Mouse (Mus musculus): ENCODE measurements at regions not wholly inside any gene's neighbourhood (a gene's known extent, or its start where the extent isn't known, plus 50 kb on each side); places are given as distances from the start of the nearest gene placed in this dataset.

GRCm38 (mm10) chr2:75028151-75028550, 202.5 kb downstream of the Mtx2 start:
- H3K9me3 ChIP-seq (ENCODE audit: low read length), result no peaks in the 10 kb centered on the region
- H3K9ac ChIP-seq (replicated peaks; ENCODE audit: low read length), result no peak overlapping the region
- ATAC-seq, result no peak
- no peak overlapping the region for H3K4me2 ChIP-seq (ENCODE audit: low read depth, low read length)
- no peaks in the 10 kb centered on the region for H3K36me3 ChIP-seq (ENCODE audit: insufficient read depth, low read length)
- no peak overlapping the region for H3K27ac ChIP-seq
- TF ChIP-seq CTCF (IDR thresholded peaks at IDR 0.05; ENCODE audit: low read depth), result no peak
- no peak overlapping the region for H3K4me3 ChIP-seq (ENCODE audit: low read length)
- H3K27me3 ChIP-seq (ENCODE audit: insufficient read depth, low read length), result no peaks in the 10 kb centered on the region
- 86% methylated on average over 10 of the region's 10 CpGs for WGBS
- DNase-seq (ENCODE audit: low spot score), result no peak
- H3K4me1 ChIP-seq (ENCODE audit: insufficient read depth, low read length), result no peaks in the 10 kb centered on the region

DNA sequence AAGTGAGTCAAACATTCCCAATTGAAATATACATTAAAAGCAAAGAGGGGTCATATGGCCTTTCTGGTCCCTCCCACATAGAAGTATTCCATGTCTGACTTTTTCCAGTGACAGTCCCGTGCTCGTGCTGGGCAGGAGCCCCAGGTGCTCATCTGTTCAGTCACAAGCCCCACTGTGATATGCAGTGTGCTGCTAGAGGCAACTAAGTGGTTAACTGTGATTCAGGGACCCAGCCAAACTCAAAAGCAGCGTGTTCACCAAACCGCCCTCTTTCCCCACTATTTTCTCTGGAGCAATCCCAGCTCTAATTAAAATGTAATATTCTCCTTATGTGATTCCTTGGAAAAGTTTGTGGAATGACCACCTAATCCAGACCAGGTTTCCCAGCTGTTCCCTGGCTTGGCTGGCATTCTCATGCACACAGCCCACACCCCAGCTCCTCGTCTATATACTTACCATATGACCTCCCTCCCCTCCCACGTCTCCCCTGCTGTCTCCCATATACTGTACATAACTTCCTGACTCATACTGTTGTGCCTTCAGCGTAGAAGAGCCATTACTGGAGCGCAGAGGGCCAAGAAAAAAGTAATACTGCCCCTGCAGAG, 203.6 kb downstream of the Mtx2 start:
- no peak overlapping the region for H3K9ac ChIP-seq (replicated peaks; ENCODE audit: low read length)
- H3K36me3 ChIP-seq (ENCODE audit: insufficient read depth, low read length), result no peaks in the 10 kb centered on the region
- H3K27me3 ChIP-seq (ENCODE audit: insufficient read depth, low read length), result no peaks in the 10 kb centered on the region
- DNase-seq (ENCODE audit: low spot score) (no peak), ATAC-seq (no peak)
- no peak for TF ChIP-seq CTCF (IDR thresholded peaks at IDR 0.05; ENCODE audit: low read depth)
- H3K4me1 ChIP-seq (ENCODE audit: insufficient read depth, low read length), result no peaks in the 10 kb centered on the region
- 0 out of 2 replicates have a peak overlapping the region, but pooled peaks have one; percentile 10 for H3K4me2 ChIP-seq (ENCODE audit: low read depth, low read length)
- no peaks in the 10 kb centered on the region for H3K9me3 ChIP-seq (ENCODE audit: low read length)
- WGBS, result 39% methylated on average over 8 of the region's 8 CpGs
- H3K4me3 ChIP-seq (ENCODE audit: low read length), result no peak overlapping the region
- H3K27ac ChIP-seq, result no peak overlapping the region

- Histone ChIP-seq H3K27me3 (ENCODE audit: insufficient read depth, low read length) (no peaks in the 10 kb centered on the region), H3K4me1 (ENCODE audit: insufficient read depth, low read length) (no peaks in the 10 kb centered on the region), H3K9ac (replicated peaks; ENCODE audit: low read length) (no peak overlapping the region), H3K27ac (no peak overlapping the region), H3K4me2 (ENCODE audit: low read depth, low read length) (no peak overlapping the region), H3K4me3 (ENCODE audit: low read length) (no peak overlapping the region), H3K36me3 (ENCODE audit: insufficient read depth, low read length) (no peaks in the 10 kb centered on the region), H3K9me3 (ENCODE audit: low read length) (no peaks in the 10 kb centered on the region)
- no peak for TF ChIP-seq CTCF (IDR thresholded peaks at IDR 0.05; ENCODE audit: low read depth)
- WGBS, result 65% methylated on average over 3 of the region's 3 CpGs
- DNase-seq (ENCODE audit: low spot score), result no peak
- ATAC-seq, result no peak
Measured at GRCm38 (mm10) chr2:75034708-75035107, 209.1 kb downstream of the Mtx2 start.

GRCm38 (mm10) chr2:75039066-75039465, 213.5 kb downstream of the Mtx2 start:
- ATAC-seq (no peak), DNase-seq (ENCODE audit: low spot score) (no peak)
- H3K4me1 ChIP-seq (ENCODE audit: insufficient read depth, low read length), result no peaks in the 10 kb centered on the region
- H3K9ac ChIP-seq (replicated peaks; ENCODE audit: low read length), result no peak overlapping the region
- no peaks in the 10 kb centered on the region for H3K27me3 ChIP-seq (ENCODE audit: insufficient read depth, low read length)
- WGBS, result 63% methylated on average over 3 of the region's 3 CpGs
- H3K27ac ChIP-seq, result no peak overlapping the region
- no peak overlapping the region for H3K4me3 ChIP-seq (ENCODE audit: low read length)
- no peaks in the 10 kb centered on the region for H3K36me3 ChIP-seq (ENCODE audit: insufficient read depth, low read length)
- no peaks in the 10 kb centered on the region for H3K9me3 ChIP-seq (ENCODE audit: low read length)
- TF ChIP-seq CTCF (IDR thresholded peaks at IDR 0.05; ENCODE audit: low read depth), result no peak
- H3K4me2 ChIP-seq (ENCODE audit: low read depth, low read length), result no peak overlapping the region

GRCm38 (mm10) chr2:75046892-75047291, 221.3 kb downstream of the Mtx2 start:
- H3K4me1 ChIP-seq (ENCODE audit: insufficient read depth, low read length), result no peaks in the 10 kb centered on the region
- no peaks in the 10 kb centered on the region for H3K36me3 ChIP-seq (ENCODE audit: insufficient read depth, low read length)
- DNase-seq (ENCODE audit: low spot score), result no peak
- no peak overlapping the region for H3K9ac ChIP-seq (replicated peaks; ENCODE audit: low read length)
- no peak overlapping the region for H3K4me3 ChIP-seq (ENCODE audit: low read length)
- no peak overlapping the region for H3K4me2 ChIP-seq (ENCODE audit: low read depth, low read length)
- H3K9me3 ChIP-seq (ENCODE audit: low read length), result no peaks in the 10 kb centered on the region
- no peak overlapping the region for H3K27ac ChIP-seq
- 55% methylated on average over 6 of the region's 6 CpGs for WGBS
- ATAC-seq, result no peak
- H3K27me3 ChIP-seq (ENCODE audit: insufficient read depth, low read length), result no peaks in the 10 kb centered on the region
- TF ChIP-seq CTCF (IDR thresholded peaks at IDR 0.05; ENCODE audit: low read depth), result no peak

DNA sequence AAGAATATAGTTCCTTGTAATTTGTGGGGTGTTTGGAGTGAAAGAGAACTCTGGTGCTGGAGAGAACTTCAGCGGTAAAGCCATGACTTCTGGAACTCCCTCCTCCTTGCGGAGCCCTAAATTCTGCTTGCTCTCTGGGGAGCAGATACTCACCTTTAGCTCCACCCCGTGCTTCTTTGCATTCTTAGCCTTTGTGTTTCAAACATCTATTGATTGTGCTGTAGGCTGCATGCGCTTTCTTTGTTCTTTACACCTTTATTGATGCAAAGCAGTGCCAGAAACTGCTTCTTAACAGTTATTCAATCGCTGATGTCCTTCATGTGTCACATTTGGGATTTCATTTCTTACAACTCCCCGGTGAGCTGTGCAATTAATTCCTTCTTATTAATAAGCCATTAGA, 222.5 kb downstream of the Mtx2 start:
- no peaks in the 10 kb centered on the region for H3K9me3 ChIP-seq (ENCODE audit: low read length)
- TF ChIP-seq CTCF (IDR thresholded peaks at IDR 0.05; ENCODE audit: low read depth), result no peak
- no peak overlapping the region for H3K27ac ChIP-seq
- ATAC-seq, result no peak
- no peaks in the 10 kb centered on the region for H3K27me3 ChIP-seq (ENCODE audit: insufficient read depth, low read length)
- WGBS, result 40% methylated on average over 6 of the region's 6 CpGs
- no peaks in the 10 kb centered on the region for H3K4me1 ChIP-seq (ENCODE audit: insufficient read depth, low read length)
- H3K36me3 ChIP-seq (ENCODE audit: insufficient read depth, low read length), result no peaks in the 10 kb centered on the region
- no peak overlapping the region for H3K4me3 ChIP-seq (ENCODE audit: low read length)
- DNase-seq (ENCODE audit: low spot score), result no peak
- H3K9ac ChIP-seq (replicated peaks; ENCODE audit: low read length), result no peak overlapping the region
- H3K4me2 ChIP-seq (ENCODE audit: low read depth, low read length), result no peak overlapping the region

GRCm38 (mm10) chr2:75054474-75055186, 229.0 kb downstream of the Mtx2 start:
- DNase-seq (ENCODE audit: low spot score), result peak; percentile 30
- H3K4me2 ChIP-seq (ENCODE audit: low read depth, low read length), result peak overlapping the region; percentile 63
- no peak for TF ChIP-seq CTCF (IDR thresholded peaks at IDR 0.05; ENCODE audit: low read depth)
- peak; percentile 84 for ATAC-seq
- H3K4me1 ChIP-seq (ENCODE audit: insufficient read depth, low read length), result peaks cover 3% of the 10 kb centered on the region; the same call in 1 of the 2 replicates
- peak overlapping the region; percentile 38 for H3K4me3 ChIP-seq (ENCODE audit: low read length)
- no peaks in the 10 kb centered on the region for H3K36me3 ChIP-seq (ENCODE audit: insufficient read depth, low read length)
- WGBS, result 21% methylated on average over 14 of the region's 14 CpGs
- H3K27ac ChIP-seq, result no peak overlapping the region
- H3K9ac ChIP-seq (replicated peaks; ENCODE audit: low read length), result peak overlapping the region; percentile 53
- H3K9me3 ChIP-seq (ENCODE audit: low read length), result no peaks in the 10 kb centered on the region
- H3K27me3 ChIP-seq (ENCODE audit: insufficient read depth, low read length), result no peaks in the 10 kb centered on the region

Data from hindbrain, postnatal 0 days (tissue).